Mouse (Mus musculus) megakaryocyte-erythroid progenitor cell, adult 5-6 weeks (primary cell): ENCODE measurements around the gene Mras. TPM values are rescaled to one million over a fixed set of nuclear protein-coding genes. Genes with fewer than 3 reads are reported as not detected.

Source experiments
- ATAC-seq: replicated peaks from 2 replicates; pipeline ENCODE4 v1.8.0; 2016; ENCODE audit warnings: mild to moderate bottlenecking, inconsistent platforms; ENCODE audit not compliant: severe bottlenecking, poor library complexity, low FRiP score, low TSS enrichment
- total RNA-seq, 2 experiments: library from RNA; stranded (forward) in 1 of 2; stranded (reverse) in 1 of 2; fragments of 200-1000, 215-1000 nt in 1 of 2; fragments of >200 nt in 1 of 2; fragmentation: Nextera tagmentation in 1 of 2; gene quantifications; 2 replicates each; pipeline ENCODE4 v1.2.3; 2014 to 2017

Gene Mras
- total RNA-seq, 2 experiments from 2014 or later = not detected

- no peak for ATAC-seq
Observed at GRCm38 (mm10) chr9:99379194-99379593, 58.0 kb downstream of the Mras start.

DNA sequence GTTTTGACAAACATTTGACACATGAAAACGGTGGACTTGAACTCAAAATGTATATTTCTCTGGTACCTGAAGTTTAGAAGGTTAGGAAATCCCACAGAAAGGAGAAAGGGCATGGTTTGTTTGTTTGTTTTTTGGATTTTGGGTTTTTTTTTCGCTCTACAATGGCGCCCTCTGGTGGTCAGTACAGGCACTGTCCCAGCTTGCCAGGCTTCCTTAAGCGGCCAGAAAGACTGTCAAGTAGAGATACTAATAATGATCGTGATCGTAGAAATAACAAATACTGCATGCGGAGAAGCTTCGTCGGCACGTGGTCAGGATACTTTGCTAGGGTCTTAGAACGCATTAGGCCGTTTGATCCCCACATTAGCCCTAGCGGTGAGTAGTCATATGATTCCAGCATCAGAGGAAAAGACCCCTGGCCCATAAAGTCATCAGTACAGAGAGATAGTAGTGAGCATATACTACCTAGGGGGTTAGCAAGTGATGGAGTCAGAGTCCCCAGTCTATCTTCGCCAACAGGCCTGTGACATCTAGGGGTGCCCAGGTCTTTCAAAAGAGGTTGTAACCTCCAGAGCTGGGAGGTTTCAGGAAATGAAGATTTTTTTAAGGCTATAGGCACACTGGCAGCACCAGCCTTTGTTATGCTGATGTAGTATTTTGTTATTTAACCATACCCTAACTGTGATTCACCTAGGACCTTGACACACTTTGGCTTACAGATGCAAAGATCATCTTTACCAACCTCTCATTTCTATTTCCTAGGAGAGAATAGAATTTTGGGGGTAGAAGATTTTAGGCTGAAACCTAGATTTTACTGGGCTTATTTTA, 60.4 kb downstream of the Mras start:
- ATAC-seq = peak; percentile 67

DNA sequence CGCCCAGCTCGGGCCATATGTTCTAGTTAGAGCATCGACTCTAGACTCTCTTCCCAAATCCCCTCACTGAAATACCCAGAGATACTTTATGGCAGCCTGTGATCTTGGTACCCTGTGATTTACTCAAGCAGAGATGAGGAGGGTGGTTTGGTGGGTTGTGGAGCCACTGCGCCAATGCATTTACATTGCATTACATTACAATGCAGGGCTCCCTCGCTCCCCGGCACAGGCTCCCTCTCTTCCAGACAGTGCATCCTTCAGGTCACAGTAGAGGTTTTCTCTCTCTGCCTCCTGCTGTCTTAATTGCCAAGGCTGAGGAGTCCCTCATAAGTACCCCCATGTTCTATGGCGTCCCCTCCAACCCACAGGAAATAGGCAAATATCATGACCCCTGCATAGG, 68.8 kb downstream of the Mras start:
- no peak for ATAC-seq

DNA sequence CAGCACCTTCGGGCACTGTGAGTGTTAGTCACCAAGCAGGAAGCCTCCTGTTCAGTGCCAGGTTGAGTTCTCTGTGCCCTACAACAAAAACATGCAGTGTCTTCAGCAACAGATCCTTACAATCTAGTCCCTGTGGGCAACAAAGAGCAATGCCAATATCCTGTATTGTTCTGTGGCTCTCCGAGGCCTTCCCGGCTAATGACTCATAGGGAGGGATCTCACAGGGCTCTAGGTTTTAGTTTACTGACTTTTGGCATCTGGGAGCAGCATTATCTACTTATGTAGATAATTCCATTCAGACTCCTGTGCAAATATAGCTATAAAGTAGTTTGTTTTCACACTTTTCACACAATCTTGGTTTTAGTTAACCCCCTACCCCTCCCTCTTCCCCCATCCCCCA, 71.3 kb downstream of the Mras start:
- no peak for ATAC-seq

DNA sequence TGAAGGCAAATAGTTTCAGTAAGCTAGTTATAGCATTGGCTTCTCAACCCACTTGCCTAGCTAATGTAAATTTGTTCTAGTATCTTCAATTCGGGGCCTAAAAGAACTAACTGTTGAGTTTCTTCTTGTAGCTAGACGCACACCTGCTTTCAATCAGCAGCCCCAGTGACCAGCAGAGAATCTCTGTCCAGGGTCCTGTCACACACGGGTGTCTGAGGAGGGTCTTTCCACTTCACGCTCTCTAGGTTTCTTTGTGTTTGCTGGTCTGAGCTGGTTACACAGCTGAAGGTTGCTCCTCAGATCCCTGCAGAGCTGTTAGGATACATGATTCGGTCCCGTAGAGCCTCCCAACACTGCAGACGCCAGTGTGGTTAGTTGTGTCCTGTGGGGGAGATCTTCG, 74.1 kb downstream of the Mras start:
- no peak for ATAC-seq

GRCm38 (mm10) chr9:99361946-99362345, 75.2 kb downstream of the Mras start:
- no peak for ATAC-seq

DNA sequence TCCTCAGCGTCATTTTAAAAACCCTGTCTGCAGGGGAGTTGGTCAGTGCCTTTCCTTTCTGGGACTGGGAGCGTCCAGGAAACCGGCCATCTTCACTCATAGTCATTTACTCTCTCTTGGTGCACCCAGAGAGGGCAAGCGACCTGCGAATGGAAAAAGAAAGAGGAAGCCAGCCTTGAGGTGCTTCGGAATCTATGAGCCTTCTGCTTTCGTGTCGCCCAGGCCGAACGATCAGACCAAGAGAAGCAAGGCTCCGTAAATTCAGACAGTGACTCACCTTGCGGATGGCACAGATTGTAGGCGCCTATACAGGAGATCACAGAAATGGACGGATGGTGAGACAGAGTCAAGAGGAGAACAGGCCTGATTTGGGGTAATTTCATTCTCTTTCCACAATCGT, 78.2 kb downstream of the Mras start:
- ATAC-seq = no peak

GRCm38 (mm10) chr9:99357921-99358692, 79.1 kb downstream of the Mras start, which contains the start of gene Esyt3:
Gene Esyt3, minus strand, starts transcription at chr9:99358557.
- peak; percentile 20; the same call in 1 of the 2 replicates for ATAC-seq

DNA sequence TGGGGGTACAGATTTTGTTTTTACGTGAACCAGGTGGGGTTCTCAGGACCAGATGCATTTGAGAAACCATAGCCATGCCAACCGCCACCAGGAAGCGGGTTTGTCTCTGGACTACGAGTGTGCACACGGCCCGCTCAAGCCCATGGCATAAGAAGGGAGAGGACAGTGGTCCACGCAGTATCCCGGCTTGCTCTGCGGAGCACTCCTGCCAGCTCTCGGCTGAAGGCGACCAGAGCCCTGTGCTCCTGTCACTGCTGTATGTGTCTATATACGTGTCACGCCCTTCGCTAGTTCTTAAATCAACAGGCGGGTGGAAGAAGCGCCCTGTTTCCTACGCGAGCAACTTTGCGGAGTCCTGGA, 79.6 kb downstream of the Mras start:
- ATAC-seq = no peak

GRCm38 (mm10) chr9:99355971-99356370, 81.2 kb downstream of the Mras start:
- ATAC-seq = no peak

- ATAC-seq = no peak
Observed at GRCm38 (mm10) chr9:99354796-99355195, 82.4 kb downstream of the Mras start.

DNA sequence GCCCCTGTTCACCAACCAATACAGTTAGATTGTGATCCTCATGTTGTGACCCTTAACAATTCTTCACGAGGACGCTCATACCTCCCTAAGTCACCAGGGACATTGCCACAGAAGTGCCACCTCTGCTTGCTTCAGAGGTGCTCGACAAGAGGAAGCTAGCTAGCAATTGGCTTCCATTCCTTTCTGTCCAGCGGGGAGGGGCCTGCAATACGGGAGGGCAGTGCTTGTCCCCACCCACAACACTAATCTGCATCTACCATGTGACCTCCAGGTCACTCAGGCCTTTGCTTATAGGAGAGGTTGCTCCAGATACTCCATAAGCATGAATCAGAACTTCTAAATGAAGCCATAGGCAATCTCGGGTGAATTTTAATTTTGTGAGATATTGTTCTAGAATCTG, 83.8 kb downstream of the Mras start:
- no peak for ATAC-seq

DNA sequence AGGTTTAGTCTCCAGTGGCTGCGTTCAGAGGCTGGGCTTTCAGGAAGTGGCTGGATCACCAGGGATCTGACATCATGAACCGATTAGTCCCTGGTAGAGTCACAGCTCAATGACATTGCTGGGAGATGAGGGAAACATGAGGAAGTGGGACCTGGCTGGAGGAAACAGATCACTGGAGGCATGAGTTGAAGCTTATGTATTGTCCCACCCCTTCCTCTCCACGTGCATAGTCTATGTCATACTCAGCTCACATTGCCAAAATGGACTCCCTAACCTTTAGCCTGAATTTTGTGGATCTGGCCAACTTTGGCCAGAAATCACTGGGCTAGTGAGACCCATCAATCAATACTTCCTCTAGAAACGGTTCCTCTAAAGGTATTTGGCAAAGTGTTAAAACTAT, 84.2 kb downstream of the Mras start:
- no peak for ATAC-seq

DNA sequence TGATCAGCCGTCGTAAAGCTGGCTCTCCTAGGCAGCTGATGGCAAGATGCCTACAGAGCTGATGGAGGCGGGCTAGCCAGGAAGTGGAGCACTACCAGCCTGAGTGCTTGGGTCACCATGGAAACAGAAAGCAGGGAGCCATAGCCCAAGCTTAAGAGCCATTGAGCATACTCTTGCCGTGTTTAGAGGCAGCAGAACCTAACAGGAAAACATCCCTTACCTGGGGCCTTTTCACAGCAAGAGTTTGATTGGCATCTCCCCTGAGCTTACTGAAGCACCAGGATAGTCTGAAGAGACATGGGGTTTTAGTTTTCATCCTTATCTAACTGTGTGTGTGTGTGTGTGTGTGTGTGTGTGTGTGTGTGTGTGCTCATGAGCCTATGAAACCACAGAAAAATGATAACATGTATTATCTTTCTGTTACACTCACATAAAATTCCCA, 91.8 kb downstream of the Mras start:
- ATAC-seq = peak; percentile 69

GRCm38 (mm10) chr9:99341600-99341999, 95.6 kb downstream of the Mras start:
- ATAC-seq = no peak

DNA sequence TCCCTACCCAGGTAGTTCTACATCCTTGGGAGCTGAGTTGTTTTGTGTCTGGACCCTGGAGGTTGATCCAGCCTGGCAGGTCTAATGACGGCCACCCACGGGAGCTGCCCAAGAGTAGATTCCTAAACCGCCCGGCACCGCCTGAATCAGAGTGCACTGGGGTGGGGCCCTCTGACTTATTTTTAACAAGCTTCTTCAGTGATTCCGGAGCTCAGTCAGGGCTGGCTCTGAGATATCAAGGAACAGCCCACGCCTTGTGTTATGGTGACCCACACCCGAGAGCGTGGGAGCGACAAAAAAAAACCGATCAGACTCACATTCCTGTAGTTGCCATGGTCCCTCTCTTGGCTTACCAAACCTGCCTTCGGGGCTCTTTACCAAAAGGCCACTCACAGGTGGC, 97.1 kb downstream of the Mras start:
- no peak for ATAC-seq

DNA sequence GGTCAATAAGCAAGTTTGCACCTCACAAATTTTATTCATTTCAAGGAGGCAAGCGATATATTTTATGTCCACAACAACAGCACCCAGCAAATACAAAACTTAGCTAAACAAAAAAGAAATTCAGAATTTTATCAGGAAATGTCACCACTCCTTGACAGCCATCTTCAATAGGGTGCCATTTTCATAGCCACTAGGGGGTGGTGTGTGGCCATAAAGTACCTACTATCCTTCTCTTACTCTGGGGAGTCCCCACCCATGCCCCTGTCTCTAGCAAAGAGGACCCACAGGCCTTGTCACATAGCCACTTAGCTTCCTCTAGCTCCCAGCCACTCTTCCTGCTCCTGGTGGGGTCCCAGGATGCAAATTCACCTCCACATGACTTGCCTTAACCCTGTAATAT, 98.0 kb downstream of the Mras start:
- 0 out of 2 replicates have a peak, but pooled peaks have one; percentile 65 for ATAC-seq

- ATAC-seq = no peak
Observed at GRCm38 (mm10) chr9:99338293-99338692, 98.9 kb downstream of the Mras start.

DNA sequence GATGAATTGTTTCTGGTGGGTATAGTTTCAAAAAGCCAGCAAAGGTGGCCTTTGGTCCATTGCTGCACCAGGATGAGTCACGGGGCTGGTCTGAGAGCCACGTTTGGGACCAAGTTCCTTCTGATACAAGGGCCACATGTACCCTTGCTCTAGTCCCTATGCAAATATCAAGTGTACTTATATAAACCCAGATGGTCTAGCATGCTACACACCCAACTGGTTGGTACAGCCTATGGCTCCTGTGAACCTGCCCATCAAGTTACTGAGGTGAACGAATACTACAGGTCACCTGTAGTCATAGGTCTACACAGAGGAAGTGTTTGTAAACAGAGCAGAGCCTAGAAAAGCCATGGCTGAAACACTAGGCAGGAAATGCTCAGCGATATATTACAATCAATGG, 100.6 kb downstream of the Mras start:
- no peak for ATAC-seq
